Mouse (Mus musculus) embryonic facial prominence, embryonic 10.5 days (tissue): ENCODE measurements at regions not wholly inside any gene's neighbourhood (a gene's known extent, or its start where the extent isn't known, plus 50 kb on each side); places are given as distances from the start of the nearest gene placed in this dataset.

Experiments used
- DNase-seq: peaks from one replicate; pipeline ENCODE4 v3.0.0-alpha.2; 2017; ENCODE audit warnings: low spot score
- H3K27ac ChIP-seq: fragments of 300-500 bp; sonication (generic); replicated peaks from 2 replicates; pipeline ENCODE4 v1.5.1; 2016; ENCODE audit warnings: mild to moderate bottlenecking
- H3K27me3 ChIP-seq: fragments of 300-500 bp; sonication (generic); replicated peaks from 2 replicates; pipeline ENCODE4 v1.6.1; 2016; ENCODE audit warnings: low read depth, mild to moderate bottlenecking; ENCODE audit not compliant: poor library complexity, severe bottlenecking
- H3K36me3 ChIP-seq: fragments of 300-500 bp; sonication (generic); replicated peaks from 2 replicates; pipeline ENCODE4 v1.6.1; 2016; ENCODE audit warnings: mild to moderate bottlenecking, moderate library complexity
- H3K4me1 ChIP-seq: fragments of 300-500 bp; sonication (generic); 2 replicates; pipeline ENCODE4 v1.6.1; 2016
- H3K4me3 ChIP-seq: fragments of 300-500 bp; sonication (generic); 2 replicates; pipeline ENCODE4 v1.5.1; 2016; ENCODE audit warnings: mild to moderate bottlenecking, moderate library complexity
- H3K9me3 ChIP-seq: fragments of 300-500 bp; sonication (generic); 2 replicates; pipeline ENCODE4 v1.6.1; 2016; ENCODE audit warnings: mild to moderate bottlenecking
- WGBS: fragments of 180-500 bp; shearing (Covaris S2); methylation state at CpG from one replicate; pipeline ENCODE4 v1.1.7; 2016; 5-methylcytosine and 5-hydroxymethylcytosine counted together

DNA sequence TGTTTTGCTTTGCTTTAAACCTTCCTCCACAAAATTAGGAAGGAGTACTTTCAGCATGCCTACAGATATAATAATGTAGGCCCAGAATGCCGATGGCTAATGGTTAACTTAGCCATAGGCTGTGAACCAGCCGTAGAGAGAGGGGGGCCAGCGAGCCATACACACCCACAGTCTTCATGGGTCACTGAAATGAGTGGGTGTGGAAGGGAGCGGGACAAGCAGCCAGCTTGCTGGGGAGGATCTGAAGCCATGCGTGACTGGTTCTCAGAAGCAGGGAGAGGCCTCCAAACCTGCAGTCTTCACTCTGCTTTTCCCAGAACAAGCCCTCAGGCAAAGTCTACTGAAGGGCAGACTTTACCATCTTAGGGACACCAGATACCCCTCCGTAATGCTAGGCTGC is 50.8 kb upstream of the Ptpn13 start:
- Histone ChIP-seq H3K36me3 (no peaks in the 10 kb centered on the region), H3K9me3 (no peaks in the 10 kb centered on the region), H3K27me3 (no peaks in the 10 kb centered on the region), H3K27ac (no peak overlapping the region), H3K4me3 (no peak overlapping the region), H3K4me1 (peaks cover 18% of the 10 kb centered on the region)
- 75% methylated on average over 6 of the region's 6 CpGs for WGBS
- no peak for DNase-seq

DNA sequence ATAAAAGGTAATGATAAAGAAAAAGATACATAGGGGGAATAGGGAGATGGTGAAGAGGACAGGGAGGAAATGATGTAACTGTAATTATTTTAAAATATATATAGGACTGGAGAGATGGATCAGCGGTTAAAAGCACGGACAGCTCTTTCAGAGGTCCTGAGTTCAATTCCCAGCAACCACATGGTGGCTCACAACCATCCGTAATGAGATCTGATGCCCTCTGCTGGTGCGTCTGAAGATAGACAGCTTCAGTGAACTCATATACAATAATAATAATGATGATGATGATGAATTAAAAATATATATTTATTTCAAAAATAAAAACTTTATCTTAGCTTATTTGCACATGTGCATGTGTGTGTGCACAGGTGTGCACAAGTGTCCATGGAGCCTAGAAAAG is 51.9 kb upstream of the Ptpn13 start:
- DNase-seq = no peak
- H3K27me3 ChIP-seq = no peaks in the 10 kb centered on the region
- 95% methylated on average over 4 of the region's 4 CpGs for WGBS
- no peaks in the 10 kb centered on the region for H3K9me3 ChIP-seq
- no peak overlapping the region for H3K27ac ChIP-seq
- no peak overlapping the region for H3K4me3 ChIP-seq
- no peaks in the 10 kb centered on the region for H3K36me3 ChIP-seq
- peaks cover 18% of the 10 kb centered on the region for H3K4me1 ChIP-seq

DNA sequence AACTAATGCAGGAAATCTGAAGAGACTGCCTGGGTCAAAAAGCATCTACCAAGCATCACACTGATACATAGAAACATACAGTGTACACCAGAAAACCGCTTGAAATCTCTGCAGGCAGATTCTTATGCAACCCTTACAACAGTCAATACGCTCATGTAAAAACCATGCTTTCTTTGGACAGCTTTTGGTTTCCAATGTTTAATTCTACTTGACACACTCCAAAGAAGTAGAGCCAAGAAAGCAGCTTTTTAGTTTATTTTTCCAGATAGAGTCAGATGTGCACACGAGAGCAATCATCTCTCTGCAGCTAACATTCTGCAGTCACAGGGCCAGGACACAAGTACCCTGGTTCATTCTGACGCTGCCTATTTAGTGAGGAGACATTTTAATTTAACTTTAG is 54.5 kb upstream of the Ptpn13 start:
- Histone ChIP-seq H3K27ac (no peak overlapping the region), H3K4me1 (peaks cover 17% of the 10 kb centered on the region), H3K27me3 (no peaks in the 10 kb centered on the region), H3K4me3 (no peak overlapping the region), H3K9me3 (peaks cover 3% of the 10 kb centered on the region; the same call in 1 of the 2 replicates), H3K36me3 (no peaks in the 10 kb centered on the region)
- WGBS = 85% methylated on average over 4 of the region's 4 CpGs
- DNase-seq = no peak

- Histone ChIP-seq H3K4me1 (peaks cover 23% of the 10 kb centered on the region), H3K4me3 (no peak overlapping the region), H3K9me3 (peaks cover 7% of the 10 kb centered on the region; the same call in 1 of the 2 replicates), H3K27me3 (no peaks in the 10 kb centered on the region), H3K36me3 (no peaks in the 10 kb centered on the region), H3K27ac (no peak overlapping the region)
- WGBS = 82% methylated on average over 10 of the region's 10 CpGs
- DNase-seq = no peak
Observed at GRCm38 (mm10) chr5:103368993-103369392, 56.0 kb upstream of the Ptpn13 start.

- DNase-seq = peak; percentile 37
- WGBS = 43% methylated on average over 12 of the region's 12 CpGs
- H3K9me3 ChIP-seq = peaks cover 7% of the 10 kb centered on the region; the same call in 1 of the 2 replicates
- H3K4me1 ChIP-seq = peaks cover 23% of the 10 kb centered on the region
- H3K27ac ChIP-seq = no peak overlapping the region
- no peaks in the 10 kb centered on the region for H3K36me3 ChIP-seq
- no peak overlapping the region for H3K4me3 ChIP-seq
- H3K27me3 ChIP-seq = no peaks in the 10 kb centered on the region; the same call in 1 of the 2 replicates
Observed at GRCm38 (mm10) chr5:103367201-103367671, 57.8 kb upstream of the Ptpn13 start.

GRCm38 (mm10) chr5:103365700-103366448 is 59.1 kb upstream of the Ptpn13 start:
- no peaks in the 10 kb centered on the region; the same call in 1 of the 2 replicates for H3K27me3 ChIP-seq
- H3K36me3 ChIP-seq = no peaks in the 10 kb centered on the region
- peaks cover 23% of the 10 kb centered on the region for H3K4me1 ChIP-seq
- no peak overlapping the region for H3K4me3 ChIP-seq
- DNase-seq = no peak
- peaks cover 7% of the 10 kb centered on the region; the same call in 1 of the 2 replicates for H3K9me3 ChIP-seq
- WGBS = 92% methylated on average over 19 of the region's 19 CpGs
- H3K27ac ChIP-seq = no peak overlapping the region

DNA sequence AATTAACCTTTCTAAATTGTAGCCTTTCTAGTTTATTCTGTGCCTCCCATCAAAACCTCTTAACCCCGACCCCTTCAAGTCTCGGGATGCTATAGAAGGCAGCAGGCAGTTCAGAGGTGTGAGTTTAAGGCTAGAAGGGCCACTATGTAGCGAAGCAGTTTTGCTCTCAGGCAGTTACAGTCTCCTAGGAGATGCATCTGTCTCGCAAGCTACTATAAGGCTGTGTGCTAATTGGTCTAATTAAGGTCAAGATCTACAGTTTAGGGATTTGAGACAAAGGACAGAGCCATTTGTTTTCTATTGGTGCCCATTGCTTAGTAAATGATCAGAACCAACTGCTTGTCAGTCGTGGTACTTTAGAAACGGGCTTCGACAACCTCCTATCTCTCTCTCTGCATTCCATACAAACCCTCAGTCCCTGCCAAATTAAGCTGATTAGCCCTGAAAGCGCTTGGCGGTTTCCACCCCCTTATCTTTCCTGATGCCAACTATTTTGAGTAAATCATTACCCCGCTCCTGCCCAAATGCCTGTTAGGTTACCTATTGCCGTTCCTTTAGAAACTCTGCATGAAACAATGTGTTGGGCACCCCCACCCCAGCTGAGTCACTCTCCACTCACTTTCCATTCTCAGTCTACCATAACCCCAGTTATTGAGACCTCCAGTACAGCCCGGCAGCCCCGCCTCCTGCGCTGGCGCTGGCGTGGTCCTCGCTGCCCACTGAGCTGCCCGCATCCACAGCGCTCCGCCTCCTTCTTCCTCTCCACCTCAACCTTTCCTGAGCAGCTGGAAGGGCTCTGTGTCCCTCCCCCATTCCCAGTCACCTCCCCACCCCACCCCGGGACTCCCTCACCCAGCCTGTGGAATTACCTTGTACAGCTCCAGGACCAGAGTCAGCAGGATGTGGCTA is 59.9 kb upstream of the Ptpn13 start:
- 85% methylated on average over 21 of the region's 21 CpGs for WGBS

GRCm38 (mm10) chr5:103360775-103361247 is 64.2 kb upstream of the Ptpn13 start:
- Histone ChIP-seq H3K9me3 (peaks cover 7% of the 10 kb centered on the region; the same call in 1 of the 2 replicates), H3K27ac (no peak overlapping the region), H3K27me3 (no peaks in the 10 kb centered on the region; the same call in 1 of the 2 replicates), H3K4me1 (peaks cover 16% of the 10 kb centered on the region), H3K4me3 (no peak overlapping the region), H3K36me3 (no peaks in the 10 kb centered on the region)
- 83% methylated on average over 13 of the region's 13 CpGs for WGBS
- no peak for DNase-seq

More for the DNA sequence above, 59.9 kb upstream of the Ptpn13 start:
- Histone ChIP-seq H3K36me3 (no peaks in the 10 kb centered on the region), H3K27me3 (no peaks in the 10 kb centered on the region; the same call in 1 of the 2 replicates), H3K4me3 (no peak overlapping the region), H3K27ac (no peak overlapping the region), H3K9me3 (peaks cover 7% of the 10 kb centered on the region; the same call in 1 of the 2 replicates), H3K4me1 (peaks cover 23% of the 10 kb centered on the region)
- no peak for DNase-seq

GRCm38 (mm10) chr5:103360360-103360759 is 64.6 kb upstream of the Ptpn13 start:
- Histone ChIP-seq H3K36me3 (no peaks in the 10 kb centered on the region), H3K27me3 (no peaks in the 10 kb centered on the region; the same call in 1 of the 2 replicates), H3K4me3 (no peak overlapping the region), H3K27ac (no peak overlapping the region), H3K4me1 (peaks cover 20% of the 10 kb centered on the region), H3K9me3 (peaks cover 3% of the 10 kb centered on the region; the same call in 1 of the 2 replicates)
- 87% methylated on average over 10 of the region's 10 CpGs for WGBS
- DNase-seq = no peak

GRCm38 (mm10) chr5:103357558-103357957 is 67.4 kb upstream of the Ptpn13 start:
- Histone ChIP-seq H3K4me3 (no peak overlapping the region), H3K27me3 (no peaks in the 10 kb centered on the region), H3K4me1 (peaks cover 12% of the 10 kb centered on the region), H3K9me3 (no peaks in the 10 kb centered on the region), H3K27ac (no peak overlapping the region), H3K36me3 (no peaks in the 10 kb centered on the region)
- WGBS = 71% methylated on average over 5 of the region's 5 CpGs
- DNase-seq = no peak

GRCm38 (mm10) chr5:103356500-103356899 is 68.5 kb upstream of the Ptpn13 start:
- DNase-seq = no peak
- 65% methylated on average over 6 of the region's 6 CpGs for WGBS

More at GRCm38 (mm10) chr5:103356500-103356899, 68.5 kb upstream of the Ptpn13 start:
- Histone ChIP-seq H3K27me3 (no peaks in the 10 kb centered on the region), H3K4me3 (peak overlapping the region; percentile 39), H3K4me1 (peaks cover 12% of the 10 kb centered on the region), H3K36me3 (no peaks in the 10 kb centered on the region), H3K27ac (no peak overlapping the region), H3K9me3 (peaks cover 6% of the 10 kb centered on the region; the same call in 1 of the 2 replicates)
